Mouse (Mus musculus) megakaryocyte progenitor cell, adult 5-6 weeks (primary cell): ENCODE measurements at regions not wholly inside any gene's neighbourhood (a gene's known extent, or its start where the extent isn't known, plus 50 kb on each side); places are given as distances from the start of the nearest gene placed in this dataset.

Experiments
- ATAC-seq: replicated peaks from 2 replicates; pipeline ENCODE4 v1.8.0; 2016; ENCODE audit warnings: mild to moderate bottlenecking, moderate TSS enrichment, inconsistent platforms; ENCODE audit not compliant: poor library complexity

DNA sequence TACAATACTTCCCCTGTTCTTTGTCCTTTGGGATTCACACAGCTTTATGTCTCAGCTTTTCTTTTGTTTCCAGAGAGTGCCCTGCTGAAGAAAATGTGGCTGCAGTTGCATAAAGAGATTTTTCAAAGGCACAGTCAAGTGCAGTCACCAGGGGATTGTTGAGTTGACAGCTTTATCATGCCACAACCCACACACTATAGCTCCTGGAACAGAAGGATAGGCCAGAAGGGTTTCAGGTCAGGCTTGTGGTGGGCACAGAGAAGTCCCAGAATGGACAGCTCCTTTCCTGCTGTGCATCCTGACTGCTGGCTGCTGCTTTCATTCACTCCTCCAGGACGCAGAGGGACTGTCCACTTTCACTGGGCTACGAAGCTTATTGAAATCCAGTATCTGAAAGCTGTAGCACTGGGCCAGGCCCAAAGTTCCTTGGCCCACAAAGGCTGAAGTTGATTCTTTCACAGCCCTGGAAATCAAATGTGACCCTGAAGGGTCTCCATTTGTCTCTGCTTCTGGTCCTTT is 119.6 kb upstream of the Slc24a5 start:
- no peak for ATAC-seq

DNA sequence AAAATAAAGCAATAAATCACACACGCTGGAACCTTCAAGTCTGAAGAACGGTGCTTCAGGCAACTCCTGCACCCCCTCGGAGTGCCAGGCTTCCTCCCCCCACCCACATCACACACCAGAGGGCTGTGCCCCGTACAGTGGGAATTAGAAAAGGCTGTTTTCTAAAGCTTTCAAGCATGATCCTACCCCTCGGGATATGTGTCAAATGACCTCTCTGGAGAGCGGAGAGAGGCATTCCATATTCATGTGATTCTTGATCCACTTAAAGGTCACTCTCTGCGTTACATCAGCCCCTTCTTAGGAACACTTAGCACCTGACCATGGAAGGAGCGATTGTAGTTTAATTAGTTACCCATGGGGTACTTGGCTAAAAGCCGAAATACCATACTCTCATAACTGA is 119.1 kb upstream of the Slc24a5 start:
- ATAC-seq = no peak

DNA sequence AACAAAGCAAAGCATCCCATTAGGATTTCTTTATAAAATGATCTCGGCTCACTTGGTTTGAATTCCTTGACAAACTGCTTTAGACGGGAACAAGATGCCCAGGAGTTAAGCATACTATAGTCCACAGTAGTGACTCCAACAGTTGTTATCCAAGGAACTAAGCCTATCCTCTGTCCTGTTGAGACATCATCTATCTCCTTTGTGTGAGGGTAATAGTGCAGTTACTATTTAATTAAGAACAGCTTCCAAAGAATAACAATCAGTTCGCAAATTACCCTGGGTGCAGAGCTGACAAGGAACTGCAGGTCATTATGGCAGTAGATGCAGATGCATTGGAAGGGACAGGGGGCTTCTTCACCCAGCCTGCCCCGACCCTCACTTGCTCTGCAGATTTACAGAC is 115.7 kb upstream of the Slc24a5 start:
- no peak for ATAC-seq

DNA sequence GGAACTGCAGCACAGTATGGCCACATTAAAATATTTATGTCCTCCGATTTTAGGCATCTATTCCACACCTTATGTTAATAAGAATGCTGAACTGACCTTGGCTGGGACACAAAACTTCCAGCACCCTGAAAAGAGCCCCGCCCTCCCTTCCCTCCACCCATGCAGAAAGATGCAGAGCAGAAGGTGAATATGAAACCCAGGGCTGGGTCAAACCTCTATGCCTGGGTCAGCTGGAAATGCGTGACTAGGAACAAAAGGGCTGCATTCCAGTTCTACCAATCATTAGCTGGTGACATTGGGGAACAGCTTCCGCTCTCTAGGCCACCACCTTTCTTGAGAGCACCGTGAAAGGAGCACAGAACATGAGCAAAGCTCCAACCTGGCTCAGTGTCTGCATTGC is 114.9 kb upstream of the Slc24a5 start:
- no peak for ATAC-seq

DNA sequence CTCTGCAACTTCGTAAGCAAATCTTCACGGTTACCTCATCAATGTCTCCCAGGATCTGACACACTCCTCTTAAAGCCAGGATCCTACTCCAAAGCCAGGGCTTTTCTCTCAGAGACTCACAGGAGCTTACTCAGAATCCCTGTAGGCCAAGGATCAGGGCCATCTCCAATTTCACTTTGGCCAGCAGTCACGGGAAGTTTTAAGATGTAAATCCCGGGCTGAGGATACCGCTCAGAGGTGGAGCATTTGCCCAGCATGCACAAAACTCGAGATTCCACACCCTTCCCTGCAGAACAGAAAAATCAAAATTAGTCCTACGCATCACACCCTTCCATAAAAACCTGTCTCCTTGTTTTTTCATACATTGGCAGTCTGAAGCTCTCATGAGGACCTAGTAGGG is 112.1 kb upstream of the Slc24a5 start:
- ATAC-seq = no peak

DNA sequence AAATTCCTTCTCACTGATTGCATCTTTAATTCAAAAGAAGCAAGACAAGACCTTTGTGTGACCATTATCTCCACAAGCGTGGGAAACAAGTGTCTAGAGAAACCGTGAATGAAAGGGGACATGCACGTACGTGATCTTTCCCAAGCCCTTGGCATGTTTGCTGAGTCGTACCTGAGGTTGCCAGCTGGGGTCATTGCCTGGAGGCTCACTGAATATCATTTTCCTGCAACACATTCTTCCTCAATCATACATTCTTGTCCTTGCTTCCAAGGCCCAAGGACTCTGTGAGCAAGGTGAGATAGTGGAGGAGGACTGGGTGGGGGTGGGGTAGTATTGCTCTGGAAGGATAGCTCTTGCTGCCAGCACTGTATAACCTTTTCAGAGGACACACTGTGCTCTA is 108.5 kb upstream of the Slc24a5 start:
- no peak for ATAC-seq

DNA sequence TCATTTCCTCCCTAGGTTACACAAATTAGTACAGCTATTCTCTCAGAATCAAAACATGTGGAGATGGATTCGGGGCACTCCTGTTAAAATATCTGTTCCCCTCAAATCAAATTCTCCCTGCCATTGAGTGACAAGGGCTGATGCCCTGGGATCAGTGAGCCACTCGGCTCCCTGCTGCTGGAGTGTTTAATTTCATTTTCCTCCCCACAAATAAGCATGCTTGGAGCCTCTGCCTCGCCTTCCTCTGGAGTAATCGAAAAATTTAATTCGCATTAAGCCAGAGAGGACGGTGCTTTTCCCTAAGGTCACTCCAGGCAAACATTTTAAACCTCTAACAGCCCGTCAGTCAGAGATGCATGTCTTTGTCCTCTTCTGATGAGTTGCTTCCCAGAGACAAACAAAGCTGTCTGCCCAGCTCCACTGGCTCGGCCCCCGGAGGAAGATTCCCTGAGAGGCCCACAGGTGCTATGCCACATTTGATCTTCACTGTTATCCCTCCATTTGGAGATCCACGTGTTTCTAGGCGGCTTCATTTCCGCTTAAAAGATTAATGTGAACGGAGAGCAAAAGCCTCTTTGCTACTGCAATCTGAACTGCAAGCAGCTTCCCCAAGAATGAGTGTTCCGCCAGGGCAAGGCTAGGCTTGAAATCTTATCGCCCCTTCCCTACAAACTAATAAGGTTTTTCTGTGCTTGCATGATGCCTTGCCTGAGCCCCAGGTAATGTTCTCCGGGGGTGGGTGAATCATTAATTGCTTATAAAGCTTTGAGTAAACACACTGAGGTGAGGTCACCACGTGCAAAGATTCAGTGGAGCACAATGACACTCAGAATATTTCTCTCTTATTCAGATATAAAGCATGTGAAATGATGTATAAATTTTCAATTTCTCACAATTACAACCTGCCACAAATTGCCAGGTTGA is 95.8 kb upstream of the Slc24a5 start:
- ATAC-seq = no peak

DNA sequence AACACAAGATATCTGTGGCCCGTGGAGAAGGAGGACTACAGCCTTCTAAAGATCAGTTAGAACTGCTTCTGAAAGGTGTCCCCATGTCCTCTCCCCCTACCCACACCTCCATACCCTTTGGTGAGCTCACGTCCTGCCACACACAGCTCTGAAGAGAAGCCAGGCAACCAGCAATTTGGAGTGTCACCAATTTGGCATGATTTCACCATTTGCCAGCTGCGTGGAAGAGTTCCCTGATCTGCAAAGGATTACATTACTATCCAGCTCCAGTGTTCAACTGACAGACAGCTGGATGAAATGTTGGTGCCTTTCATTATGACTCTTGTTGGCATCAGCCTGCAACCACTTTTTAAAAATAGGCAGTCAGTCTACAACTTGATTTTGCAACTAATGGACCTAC is 92.8 kb upstream of the Slc24a5 start:
- ATAC-seq = no peak

DNA sequence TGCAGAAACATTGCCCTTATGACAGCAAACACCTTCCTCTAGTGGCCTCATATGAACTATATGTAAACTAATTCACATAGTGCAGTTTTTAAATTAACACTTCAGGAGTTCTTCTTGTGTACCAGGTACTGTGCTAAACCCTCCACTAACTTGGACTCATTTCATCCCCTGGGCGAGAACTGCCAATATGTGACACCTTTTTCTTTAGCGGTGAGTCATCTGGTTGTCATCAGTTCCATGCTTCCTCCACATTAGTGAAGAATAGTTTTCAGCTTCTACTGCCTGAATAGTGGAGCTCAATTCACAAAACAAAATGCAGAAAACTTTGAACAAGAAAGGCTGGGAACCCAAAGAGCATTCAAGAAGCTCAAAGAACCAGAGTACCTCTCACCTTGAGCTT is 76.9 kb upstream of the Slc24a5 start:
- ATAC-seq = no peak

DNA sequence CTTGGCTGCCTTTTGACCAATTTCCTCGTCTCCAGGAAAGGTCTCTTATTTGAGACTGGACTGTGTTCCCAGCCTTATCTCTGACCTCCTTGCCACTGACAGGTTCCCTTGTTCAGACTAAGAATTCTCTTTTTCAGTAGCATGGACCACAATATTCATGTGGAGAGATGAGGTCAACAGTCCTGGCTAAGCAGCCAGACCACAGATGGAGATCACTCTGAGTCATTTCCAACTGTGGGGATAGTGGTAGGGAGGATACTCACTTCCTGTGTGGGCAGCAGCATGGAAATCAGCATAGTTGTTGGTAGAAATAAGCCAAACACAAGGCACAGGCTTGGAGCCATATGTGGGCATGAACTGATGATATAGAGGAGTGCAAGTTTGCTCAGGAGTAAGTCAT is 52.9 kb upstream of the Slc24a5 start:
- no peak for ATAC-seq

DNA sequence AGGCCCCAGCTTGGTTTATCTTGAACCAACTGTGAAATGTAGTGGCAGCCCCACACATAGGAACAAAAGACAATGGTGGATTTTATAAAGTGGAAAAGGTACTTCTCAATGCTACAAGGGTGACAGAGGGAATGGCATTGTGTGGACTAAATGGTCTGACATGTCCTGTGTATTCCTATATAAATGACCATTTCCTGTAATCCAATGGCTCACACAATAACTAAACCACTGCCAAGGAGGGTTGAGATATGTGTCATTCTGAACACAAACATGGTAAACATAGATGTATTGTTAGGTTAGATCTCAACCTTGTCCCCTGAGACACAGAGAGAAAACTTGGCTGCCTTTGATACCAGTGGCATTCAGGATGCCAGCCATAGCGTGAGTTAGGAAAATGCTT is 51.0 kb upstream of the Slc24a5 start:
- no peak for ATAC-seq
